Mouse (Mus musculus) adrenal gland, adult (tissue): ENCODE measurements around the gene Tab1.
"Not testable (repeated sequence)": the region's sequence is repeated elsewhere in the genome, so short reads cannot be mapped to it uniquely, and the experiment has no call there.

Experiments
- DNase-seq, 2 experiments: peaks; one replicate each; pipeline ENCODE4 v3.0.0; 2022 to 2023; ENCODE audit warnings: low spot score in 1 of 2; ENCODE audit not compliant: inconsistent age in 2 of 2

Tab1 gene

GRCm38 (mm10) chr15:80102495-80102894 is 30.4 kb upstream of the Tab1 start:
- DNase-seq = no peak

GRCm38 (mm10) chr15:80105490-80106410 is 27.2 kb upstream of the Tab1 start:
- DNase-seq = no peak

- no peak for DNase-seq
Observed at GRCm38 (mm10) chr15:80107143-80107542, 25.8 kb upstream of the Tab1 start.

- DNase-seq = no peak
Observed at GRCm38 (mm10) chr15:80107575-80107974, 25.4 kb upstream of the Tab1 start.

GRCm38 (mm10) chr15:80111436-80111835 is 21.5 kb upstream of the Tab1 start:
- no peak for DNase-seq

- DNase-seq = no peak
Observed at GRCm38 (mm10) chr15:80112499-80112898, 20.4 kb upstream of the Tab1 start.

GRCm38 (mm10) chr15:80114414-80114813 is 18.5 kb upstream of the Tab1 start:
- DNase-seq = no peak

GRCm38 (mm10) chr15:80115256-80115655 is 17.7 kb upstream of the Tab1 start:
- no peak for DNase-seq

GRCm38 (mm10) chr15:80115866-80116794 is 16.8 kb upstream of the Tab1 start:
- DNase-seq = no peak

- no peak for DNase-seq
Observed at GRCm38 (mm10) chr15:80117154-80117553, 15.8 kb upstream of the Tab1 start.

- no peak for DNase-seq
Observed at GRCm38 (mm10) chr15:80119076-80119475, 13.9 kb upstream of the Tab1 start.

GRCm38 (mm10) chr15:80121721-80122325 is 11.1 kb upstream of the Tab1 start:
- no peak for DNase-seq

GRCm38 (mm10) chr15:80122431-80122830 is 10.5 kb upstream of the Tab1 start:
- DNase-seq = not testable (repeated sequence)

GRCm38 (mm10) chr15:80124651-80125050 is 8.3 kb upstream of the Tab1 start:
- no peak for DNase-seq

- no peak for DNase-seq
Observed at GRCm38 (mm10) chr15:80127191-80127590, 5.7 kb upstream of the Tab1 start.

- DNase-seq = no peak
Observed at GRCm38 (mm10) chr15:80129982-80130381, 2.9 kb upstream of the Tab1 start.

- peak in 1 of 2 experiments; percentile 32 for DNase-seq
Observed at GRCm38 (mm10) chr15:80130689-80131088, 2.2 kb upstream of the Tab1 start.

- no peak for DNase-seq
Observed at GRCm38 (mm10) chr15:80131421-80131820, 1.5 kb upstream of the Tab1 start.

- no peak for DNase-seq
Observed at GRCm38 (mm10) chr15:80132452-80132851, 475 bp upstream of the Tab1 start.

- DNase-seq = no peak
Observed at GRCm38 (mm10) chr15:80133682-80134449, 939 bp downstream of the Tab1 start.
